Mouse (Mus musculus): ENCODE results near the gene Mrpl20.

GRCm38 (mm10) chr4:155848434-155849095 is 45.9 kb downstream of the Mrpl20 start:
- no peak for TF ChIP-seq CTCF (conservative IDR thresholded peaks at IDR 0.05; ENCODE audit: low read length)
- no peak for TF ChIP-seq NANOG (IDR thresholded peaks at IDR 0.05; ENCODE audit: borderline replicate concordance, low read length)

Measured in E14TG2a.4 (cell line).